Mouse (Mus musculus) embryo, embryonic 11 days (tissue): ENCODE results near the gene Fto.

Source experiments
- DNase-seq: peaks from one replicate; pipeline ENCODE4 v3.0.0-alpha.2; 2015

Fto gene

GRCm38 (mm10) chr8:91324916-91325315 lies 11.6 kb downstream of the Fto start:
- DNase-seq, result no peak

GRCm38 (mm10) chr8:91326018-91326417 lies 12.7 kb downstream of the Fto start:
- no peak for DNase-seq

GRCm38 (mm10) chr8:91326946-91327345 lies 13.6 kb downstream of the Fto start:
- no peak for DNase-seq

- DNase-seq, result no peak
These were observed 14.3 kb downstream of the Fto start for GRCm38 (mm10) chr8:91327471-91328205.

GRCm38 (mm10) chr8:91329056-91329455 lies 15.7 kb downstream of the Fto start:
- DNase-seq, result no peak

GRCm38 (mm10) chr8:91329461-91329850 lies 16.1 kb downstream of the Fto start:
- DNase-seq, result no peak

- DNase-seq, result no peak
These were observed 25.2 kb downstream of the Fto start for GRCm38 (mm10) chr8:91338389-91339154.

- no peak for DNase-seq
These were observed 26.3 kb downstream of the Fto start for GRCm38 (mm10) chr8:91339651-91340050.

GRCm38 (mm10) chr8:91340746-91341145 lies 27.4 kb downstream of the Fto start:
- DNase-seq, result no peak

GRCm38 (mm10) chr8:91342196-91342595 lies 28.9 kb downstream of the Fto start:
- no peak for DNase-seq

- no peak for DNase-seq
These were observed 29.5 kb downstream of the Fto start for GRCm38 (mm10) chr8:91342798-91343197.

- no peak for DNase-seq
These were observed 31.3 kb downstream of the Fto start for GRCm38 (mm10) chr8:91344659-91345058.

GRCm38 (mm10) chr8:91347146-91347545 lies 33.8 kb downstream of the Fto start:
- no peak for DNase-seq

- DNase-seq, result no peak
These were observed 34.3 kb downstream of the Fto start for GRCm38 (mm10) chr8:91347595-91347994.

GRCm38 (mm10) chr8:91349816-91350215 lies 36.5 kb downstream of the Fto start:
- no peak for DNase-seq

GRCm38 (mm10) chr8:91350628-91351027 lies 37.3 kb downstream of the Fto start:
- no peak for DNase-seq

GRCm38 (mm10) chr8:91352598-91352997 lies 39.3 kb downstream of the Fto start:
- no peak for DNase-seq

GRCm38 (mm10) chr8:91353062-91353461 lies 39.7 kb downstream of the Fto start:
- DNase-seq, result no peak

- DNase-seq, result no peak
These were observed 40.6 kb downstream of the Fto start for GRCm38 (mm10) chr8:91353907-91354306.

GRCm38 (mm10) chr8:91355301-91355905 lies 42.1 kb downstream of the Fto start:
- DNase-seq, result no peak

GRCm38 (mm10) chr8:91355956-91356699 lies 42.8 kb downstream of the Fto start:
- no peak for DNase-seq

- no peak for DNase-seq
These were observed 44.2 kb downstream of the Fto start for GRCm38 (mm10) chr8:91357493-91358014.

- DNase-seq, result no peak
These were observed 44.7 kb downstream of the Fto start for GRCm38 (mm10) chr8:91358016-91358415.
